Mouse (Mus musculus) kidney, embryonic 15.5 days (tissue): ENCODE measurements around the gene Ikzf1. TPM values are rescaled to one million over a fixed set of nuclear protein-coding genes. Genes with fewer than 3 reads are reported as not detected.

Experiments
- ATAC-seq: fragments of 200-750 bp; cut with Nextera tagmentation; replicated peaks from 2 replicates; pipeline ENCODE4 v1.8.0; 2017; ENCODE audit warnings: moderate TSS enrichment; ENCODE audit not compliant: low FRiP score
- H3K27ac ChIP-seq: fragments of 300-500 bp; sonication (generic); 2 replicates; pipeline ENCODE4 v1.5.1; 2015; ENCODE audit warnings: mild to moderate bottlenecking, inconsistent platforms
- H3K27me3 ChIP-seq: fragments of 300-500 bp; sonication (generic); 2 replicates; pipeline ENCODE4 v1.6.1; 2015; ENCODE audit warnings: inconsistent platforms
- H3K36me3 ChIP-seq: fragments of 300-500 bp; sonication (generic); 2 replicates; pipeline ENCODE4 v1.6.1; 2015; ENCODE audit warnings: inconsistent platforms
- H3K4me1 ChIP-seq: fragments of 300-500 bp; sonication (generic); 2 replicates; pipeline ENCODE4 v1.6.1; 2015; ENCODE audit warnings: inconsistent platforms
- H3K4me2 ChIP-seq: fragments of 300-500 bp; sonication (generic); 2 replicates; pipeline ENCODE4 v1.6.1; 2015; ENCODE audit warnings: moderate library complexity, mild to moderate bottlenecking, inconsistent platforms
- H3K4me3 ChIP-seq: fragments of 300-500 bp; sonication (generic); replicated peaks from 2 replicates; pipeline ENCODE4 v1.5.1; 2015; ENCODE audit warnings: mild to moderate bottlenecking, inconsistent platforms
- H3K9ac ChIP-seq: fragments of 300-500 bp; sonication (generic); 2 replicates; pipeline ENCODE4 v1.6.1; 2015; ENCODE audit warnings: mild to moderate bottlenecking, inconsistent platforms
- H3K9me3 ChIP-seq: fragments of 300-500 bp; sonication (generic); replicated peaks from 2 replicates; pipeline ENCODE4 v1.6.1; 2016; ENCODE audit warnings: inconsistent platforms
- WGBS: fragments of 180-500 bp; shearing (Covaris S2); methylation state at CpG from one replicate; pipeline ENCODE4 v1.1.7; 2015; ENCODE audit warnings: mixed read lengths; 5-methylcytosine and 5-hydroxymethylcytosine counted together
- polyA plus RNA-seq: library from polyadenylated mRNA; unstranded; fragments of >200 nt; fragmentation: Nextera tagmentation; extraction: Ambion mirVana; gene quantifications from 2 replicates; pipeline ENCODE4 v1.2.1, GENCODE M21; 2015

Ikzf1 gene
- polyA plus RNA-seq, 1 experiment from 2014 or later, result 1.3 TPM

DNA sequence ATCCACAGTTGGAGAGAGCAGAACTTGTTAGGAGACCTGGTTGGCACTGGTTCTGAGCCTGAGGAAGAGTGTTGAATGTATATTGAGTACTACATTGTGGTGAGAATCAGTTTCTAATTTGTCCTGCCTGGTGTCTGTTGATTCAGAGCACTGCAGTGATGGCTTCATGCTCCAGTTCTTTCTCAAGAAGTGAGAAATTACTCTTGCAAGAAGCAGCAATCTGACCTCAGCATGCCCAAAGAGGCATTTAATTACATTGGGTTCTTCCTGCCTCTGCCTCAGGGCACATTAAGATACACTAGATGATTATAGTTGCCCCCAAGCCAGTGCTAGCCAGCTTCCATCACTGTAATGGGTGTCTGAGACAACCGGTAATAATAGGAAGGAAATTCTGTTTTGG, 74.1 kb downstream of the Ikzf1 start:
- ATAC-seq, result no peak

DNA sequence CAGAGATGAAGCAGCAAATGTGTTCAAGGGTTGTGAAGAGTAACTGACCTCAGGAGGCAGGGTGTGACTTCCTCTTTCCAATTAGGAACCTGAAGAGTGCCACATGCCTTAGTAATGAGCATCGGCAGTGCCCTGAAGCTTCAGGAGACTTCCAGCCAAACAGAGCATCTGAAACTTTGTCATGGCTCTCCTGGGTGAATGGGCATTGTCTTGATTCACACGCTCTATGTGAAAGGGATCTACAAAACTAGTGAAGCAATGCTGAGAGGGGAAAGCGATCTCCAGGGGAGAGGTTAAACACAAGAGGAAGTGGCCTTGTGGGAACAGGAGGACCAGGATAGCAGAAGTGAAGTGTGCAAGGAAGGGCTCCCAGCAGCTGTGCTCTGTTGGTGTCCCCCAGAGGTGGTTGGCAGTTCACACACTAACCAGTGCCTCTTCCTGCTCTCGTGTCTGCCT, 78.4 kb downstream of the Ikzf1 start:
- WGBS, result 74% methylated on average over 4 of the region's 4 CpGs

More for the DNA sequence above, 74.1 kb downstream of the Ikzf1 start:
- no peak overlapping the region for H3K9ac ChIP-seq
- H3K4me1 ChIP-seq, result no peaks in the 10 kb centered on the region
- H3K4me3 ChIP-seq, result no peak overlapping the region
- H3K27me3 ChIP-seq, result no peaks in the 10 kb centered on the region
- no peaks in the 10 kb centered on the region for H3K9me3 ChIP-seq
- H3K27ac ChIP-seq, result no peak overlapping the region
- 86% methylated on average over 1 of the region's 1 CpGs for WGBS
- no peaks in the 10 kb centered on the region for H3K36me3 ChIP-seq
- H3K4me2 ChIP-seq, result no peak overlapping the region

DNA sequence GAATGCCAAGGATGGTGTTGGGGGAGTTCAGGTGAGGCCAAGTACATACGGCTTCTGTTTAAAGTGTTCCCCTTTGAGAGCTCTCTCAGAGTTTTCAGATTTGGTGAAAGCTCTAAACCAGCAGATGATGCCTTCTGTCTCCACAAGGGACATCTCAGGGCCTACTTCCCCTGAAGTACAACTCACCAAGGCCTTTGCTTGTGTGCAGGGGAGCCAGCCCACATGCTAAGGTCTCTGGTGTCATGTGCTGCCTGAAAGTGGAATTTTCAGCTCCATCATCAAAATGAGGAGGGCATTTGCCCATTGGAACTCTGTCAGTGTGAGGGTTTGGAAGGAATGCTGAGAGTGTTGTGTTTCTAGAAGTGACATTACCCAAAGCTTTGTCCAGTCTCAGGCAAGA, 80.6 kb downstream of the Ikzf1 start:
- no peaks in the 10 kb centered on the region for H3K9me3 ChIP-seq
- ATAC-seq, result no peak
- no peak overlapping the region for H3K27ac ChIP-seq
- H3K4me2 ChIP-seq, result no peak overlapping the region
- no peak overlapping the region for H3K4me3 ChIP-seq
- WGBS, result 77% methylated on average over 1 of the region's 1 CpGs
- H3K4me1 ChIP-seq, result no peaks in the 10 kb centered on the region
- no peaks in the 10 kb centered on the region for H3K27me3 ChIP-seq
- H3K36me3 ChIP-seq, result no peaks in the 10 kb centered on the region
- no peak overlapping the region for H3K9ac ChIP-seq

More for the DNA sequence above, 78.4 kb downstream of the Ikzf1 start:
- Histone ChIP-seq H3K27me3 (no peaks in the 10 kb centered on the region), H3K4me3 (no peak overlapping the region), H3K4me1 (no peaks in the 10 kb centered on the region), H3K4me2 (no peak overlapping the region), H3K9me3 (no peaks in the 10 kb centered on the region), H3K36me3 (no peaks in the 10 kb centered on the region), H3K27ac (no peak overlapping the region), H3K9ac (no peak overlapping the region)
- ATAC-seq, result no peak

DNA sequence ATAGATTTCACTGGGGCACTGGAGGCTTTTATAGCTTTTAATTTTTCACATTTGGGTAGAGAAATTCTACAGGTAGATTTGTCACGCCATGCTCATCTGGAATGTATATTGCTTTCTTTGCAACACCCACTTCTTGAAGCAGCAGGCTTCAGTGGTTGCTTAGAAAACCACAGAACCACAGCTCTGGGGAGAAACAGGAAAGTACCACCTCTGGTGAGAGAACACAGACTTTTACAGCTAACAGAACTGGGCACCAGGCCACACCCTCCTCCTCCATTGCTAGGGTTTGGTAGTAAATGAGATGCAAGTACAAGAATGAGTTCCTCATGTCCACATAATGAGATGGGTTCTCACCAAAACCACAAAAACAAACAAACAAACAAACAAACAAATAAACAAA, 81.3 kb downstream of the Ikzf1 start:
- H3K36me3 ChIP-seq, result no peaks in the 10 kb centered on the region
- H3K4me1 ChIP-seq, result no peaks in the 10 kb centered on the region
- no peak for ATAC-seq
- no peaks in the 10 kb centered on the region for H3K9me3 ChIP-seq
- no peak overlapping the region for H3K9ac ChIP-seq
- no peak overlapping the region for H3K4me2 ChIP-seq
- H3K27ac ChIP-seq, result no peak overlapping the region
- no peaks in the 10 kb centered on the region for H3K27me3 ChIP-seq
- H3K4me3 ChIP-seq, result no peak overlapping the region
- 89% methylated on average over 1 of the region's 1 CpGs for WGBS

DNA sequence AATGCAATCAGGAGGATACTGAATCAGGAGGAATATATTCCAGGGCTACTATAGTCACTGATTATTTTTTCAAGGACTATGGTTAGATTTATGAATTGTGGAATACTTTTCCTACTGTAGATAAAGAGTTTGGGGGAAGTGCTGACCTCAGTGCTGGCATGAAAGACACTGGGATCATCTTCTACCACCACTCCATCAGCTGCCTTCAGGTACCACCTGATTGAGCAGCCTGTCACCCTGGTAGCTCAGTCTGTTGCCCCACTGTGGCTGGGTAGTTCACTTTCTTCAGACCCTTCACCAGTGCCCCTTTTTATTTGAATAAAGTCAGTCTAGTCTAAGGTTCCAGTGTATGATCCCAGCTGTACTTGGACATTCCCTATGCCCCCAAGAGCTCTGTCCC, 81.9 kb downstream of the Ikzf1 start:
- no peak overlapping the region for H3K4me2 ChIP-seq
- no peaks in the 10 kb centered on the region for H3K36me3 ChIP-seq
- no peak for ATAC-seq
- H3K27me3 ChIP-seq, result no peaks in the 10 kb centered on the region
- H3K4me1 ChIP-seq, result no peaks in the 10 kb centered on the region
- H3K4me3 ChIP-seq, result no peak overlapping the region
- no peak overlapping the region for H3K27ac ChIP-seq
- H3K9ac ChIP-seq, result no peak overlapping the region
- H3K9me3 ChIP-seq, result no peaks in the 10 kb centered on the region

DNA sequence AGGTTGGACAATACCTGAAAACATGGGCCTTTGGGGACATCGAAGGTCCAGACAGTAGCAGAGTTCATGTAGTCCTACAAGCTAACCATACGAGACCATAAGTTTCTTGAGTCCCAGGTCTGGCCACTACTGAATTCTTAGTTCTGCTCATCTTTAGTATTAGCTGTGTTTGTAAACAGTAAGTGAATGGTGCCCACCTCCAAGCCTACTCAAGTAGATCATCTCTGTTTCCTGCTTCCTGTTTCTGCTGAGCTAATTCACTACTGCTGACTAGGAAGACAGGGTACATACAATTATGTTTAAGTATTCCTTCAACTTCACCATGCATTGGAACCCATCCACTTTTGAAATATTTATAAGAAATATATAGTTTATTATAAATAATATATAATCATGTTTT, 83.3 kb downstream of the Ikzf1 start:
- no peak for ATAC-seq

DNA sequence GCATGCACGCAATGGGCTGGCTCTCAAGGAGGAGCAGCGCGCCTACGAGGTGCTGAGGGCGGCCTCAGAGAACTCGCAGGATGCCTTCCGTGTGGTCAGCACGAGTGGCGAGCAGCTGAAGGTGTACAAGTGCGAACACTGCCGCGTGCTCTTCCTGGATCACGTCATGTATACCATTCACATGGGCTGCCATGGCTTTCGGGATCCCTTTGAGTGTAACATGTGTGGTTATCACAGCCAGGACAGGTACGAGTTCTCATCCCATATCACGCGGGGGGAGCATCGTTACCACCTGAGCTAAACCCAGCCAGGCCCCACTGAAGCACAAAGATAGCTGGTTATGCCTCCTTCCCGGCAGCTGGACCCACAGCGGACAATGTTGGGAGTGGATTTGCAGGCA, 84.5 kb downstream of the Ikzf1 start:
- no peak overlapping the region for H3K9ac ChIP-seq
- H3K4me2 ChIP-seq, result no peak overlapping the region
- no peak overlapping the region for H3K27ac ChIP-seq
- no peaks in the 10 kb centered on the region for H3K27me3 ChIP-seq
- H3K9me3 ChIP-seq, result no peaks in the 10 kb centered on the region
- H3K4me1 ChIP-seq, result no peaks in the 10 kb centered on the region
- no peak overlapping the region for H3K4me3 ChIP-seq
- no peak for ATAC-seq
- no peaks in the 10 kb centered on the region for H3K36me3 ChIP-seq
- 94% methylated on average over 20 of the region's 20 CpGs for WGBS

More for the DNA sequence above, 83.3 kb downstream of the Ikzf1 start:
- Histone ChIP-seq H3K9me3 (no peaks in the 10 kb centered on the region), H3K9ac (no peak overlapping the region), H3K27me3 (no peaks in the 10 kb centered on the region), H3K4me3 (no peak overlapping the region), H3K4me1 (no peaks in the 10 kb centered on the region), H3K36me3 (no peaks in the 10 kb centered on the region), H3K4me2 (no peak overlapping the region), H3K27ac (no peak overlapping the region)
- WGBS, result 87% methylated on average over 2 of the region's 2 CpGs

DNA sequence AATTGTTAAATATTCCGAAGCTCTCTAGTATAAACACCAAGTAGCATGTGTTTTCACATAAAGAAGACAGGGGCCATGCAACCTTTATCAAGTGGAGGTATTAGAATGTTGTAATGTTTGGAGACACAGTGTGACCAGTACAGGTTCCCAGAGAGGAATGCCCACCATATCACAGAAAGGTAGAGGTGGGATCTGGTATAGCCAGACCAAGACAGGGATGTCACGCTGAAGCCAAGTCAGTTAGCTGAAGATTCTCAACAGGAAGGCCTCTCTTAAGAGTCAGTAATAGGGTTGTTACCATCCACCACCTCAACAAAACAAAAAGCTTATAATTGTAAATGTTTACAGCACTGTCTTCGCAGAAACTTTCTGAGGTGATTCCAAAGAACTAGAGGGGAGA, 85.9 kb downstream of the Ikzf1 start:
- ATAC-seq, result no peak
- Histone ChIP-seq H3K9ac (no peak overlapping the region), H3K4me2 (no peak overlapping the region), H3K9me3 (no peaks in the 10 kb centered on the region), H3K27ac (no peak overlapping the region), H3K4me3 (no peak overlapping the region), H3K4me1 (no peaks in the 10 kb centered on the region), H3K36me3 (no peaks in the 10 kb centered on the region), H3K27me3 (no peaks in the 10 kb centered on the region)
- 82% methylated on average over 3 of the region's 3 CpGs for WGBS

DNA sequence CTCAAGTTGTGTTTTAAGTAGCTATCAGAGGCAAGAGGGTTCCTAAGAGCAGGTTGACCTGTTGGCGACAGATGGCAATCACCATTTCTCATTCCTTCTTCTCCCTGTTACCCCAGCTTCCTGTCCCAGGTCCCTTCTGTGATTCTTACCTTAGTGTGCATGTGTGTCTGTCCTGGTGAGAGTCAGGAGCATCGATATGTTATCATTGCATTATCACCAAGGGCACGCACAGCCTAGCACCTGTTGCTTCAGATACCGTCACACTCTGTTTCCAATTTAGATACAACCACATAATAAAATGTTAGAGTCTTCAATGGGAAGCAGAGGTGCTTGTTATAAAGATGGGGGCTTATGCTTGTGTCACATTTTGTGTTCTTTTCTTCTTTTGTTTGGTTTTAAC, 87.4 kb downstream of the Ikzf1 start:
- no peak overlapping the region for H3K27ac ChIP-seq
- ATAC-seq, result no peak
- no peaks in the 10 kb centered on the region for H3K9me3 ChIP-seq
- H3K4me2 ChIP-seq, result no peak overlapping the region
- 92% methylated on average over 4 of the region's 4 CpGs for WGBS
- no peaks in the 10 kb centered on the region for H3K36me3 ChIP-seq
- H3K4me3 ChIP-seq, result no peak overlapping the region
- H3K27me3 ChIP-seq, result no peaks in the 10 kb centered on the region
- no peak overlapping the region for H3K9ac ChIP-seq
- no peaks in the 10 kb centered on the region for H3K4me1 ChIP-seq

DNA sequence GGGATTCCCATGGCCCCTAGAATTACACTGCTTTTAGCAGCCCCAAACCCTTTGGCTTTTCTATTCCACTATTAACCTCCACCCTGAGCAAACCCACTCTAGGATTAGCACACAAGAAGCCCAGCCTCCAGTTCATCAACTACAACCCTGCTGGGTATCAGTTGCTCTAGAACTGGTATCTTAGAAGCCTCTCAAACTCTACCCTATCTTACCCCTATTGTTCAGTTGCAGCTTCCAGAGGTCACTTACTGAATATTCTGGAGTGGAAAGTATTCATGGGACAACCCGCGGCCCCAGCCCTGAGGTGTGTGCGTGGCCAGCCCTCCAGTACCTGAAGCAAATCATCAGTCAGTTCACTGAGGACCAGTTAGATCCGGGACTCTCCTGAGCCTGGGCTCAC, 89.6 kb downstream of the Ikzf1 start:
- H3K4me3 ChIP-seq, result no peak overlapping the region
- ATAC-seq, result no peak
- 96% methylated on average over 4 of the region's 4 CpGs for whole genome bisulfite sequencing

DNA sequence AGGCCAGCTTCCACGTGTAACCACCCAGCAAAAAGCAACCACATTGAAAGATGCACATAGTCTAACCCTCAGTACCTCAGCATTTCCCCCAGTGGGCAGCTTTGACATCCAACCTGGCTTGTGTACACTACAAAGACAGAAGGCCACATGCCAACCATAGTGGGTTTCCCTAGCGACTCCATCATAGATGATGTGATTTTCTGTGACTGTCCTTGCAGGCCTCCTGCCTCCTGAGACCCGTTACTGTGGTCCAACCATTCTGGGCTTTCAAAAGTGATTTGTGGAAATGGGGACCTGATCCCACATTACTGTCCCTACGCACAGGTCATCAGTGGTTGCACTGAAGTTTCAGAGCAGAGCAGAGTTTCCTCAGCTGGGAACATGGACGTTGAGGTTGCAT, 90.1 kb downstream of the Ikzf1 start:
- no peak overlapping the region for H3K4me3 ChIP-seq
- no peak for ATAC-seq
- H3K9ac ChIP-seq, result no peak overlapping the region
- no peaks in the 10 kb centered on the region for H3K4me1 ChIP-seq
- H3K4me2 ChIP-seq, result no peak overlapping the region
- 88% methylated on average over 5 of the region's 5 CpGs for WGBS
- H3K9me3 ChIP-seq, result no peaks in the 10 kb centered on the region
- no peaks in the 10 kb centered on the region for H3K36me3 ChIP-seq
- no peak overlapping the region for H3K27ac ChIP-seq
- no peaks in the 10 kb centered on the region for H3K27me3 ChIP-seq

More for the DNA sequence above, 89.6 kb downstream of the Ikzf1 start:
- H3K27me3 ChIP-seq, result no peaks in the 10 kb centered on the region
- H3K4me1 ChIP-seq, result no peaks in the 10 kb centered on the region
- H3K27ac ChIP-seq, result no peak overlapping the region
- no peaks in the 10 kb centered on the region for H3K36me3 ChIP-seq
- no peaks in the 10 kb centered on the region for H3K9me3 ChIP-seq
- no peak overlapping the region for H3K4me2 ChIP-seq
- no peak overlapping the region for H3K9ac ChIP-seq

DNA sequence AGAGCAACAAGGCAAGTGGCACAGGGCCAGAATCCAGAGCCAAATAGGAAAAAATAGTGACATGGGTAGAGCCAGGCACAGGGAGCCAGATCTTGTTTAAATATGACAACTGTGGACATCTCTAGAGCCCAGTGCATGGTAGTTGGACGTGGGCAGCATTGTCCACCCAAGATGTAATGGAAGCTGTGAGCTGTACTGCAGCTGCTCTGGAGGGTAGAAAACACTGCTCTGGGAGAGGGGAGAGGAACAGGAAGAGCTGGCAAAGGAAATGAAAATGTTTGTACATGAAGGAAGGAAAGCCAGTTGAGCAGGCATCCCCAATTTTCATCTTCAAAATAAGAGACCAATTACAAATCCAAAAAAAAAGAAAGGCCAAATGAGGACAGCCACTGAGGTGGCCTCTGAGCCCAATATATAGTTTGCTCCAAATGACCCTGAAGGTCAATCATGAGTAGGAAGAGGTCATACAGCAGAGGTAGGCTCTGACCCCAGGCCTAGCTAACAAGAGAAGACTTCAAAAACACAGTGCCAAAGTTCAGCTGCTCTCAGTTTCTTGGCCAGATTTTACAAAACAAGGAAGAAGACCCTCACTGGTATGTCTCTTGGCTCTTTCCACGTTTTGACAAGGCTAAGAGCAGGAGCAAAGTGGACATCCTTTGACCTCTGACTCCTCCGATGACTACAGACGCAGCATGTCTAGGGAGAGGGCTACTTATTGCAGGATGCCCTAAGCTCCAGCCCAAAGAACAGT, 91.4 kb downstream of the Ikzf1 start:
- H3K9me3 ChIP-seq, result no peaks in the 10 kb centered on the region
- H3K9ac ChIP-seq, result no peak overlapping the region
- ATAC-seq, result no peak
- H3K4me1 ChIP-seq, result no peaks in the 10 kb centered on the region
- no peak overlapping the region for H3K4me3 ChIP-seq
- 73% methylated on average over 4 of the region's 4 CpGs for WGBS
- H3K27me3 ChIP-seq, result no peaks in the 10 kb centered on the region
- no peak overlapping the region for H3K4me2 ChIP-seq
- no peak overlapping the region for H3K27ac ChIP-seq
- H3K36me3 ChIP-seq, result no peaks in the 10 kb centered on the region

DNA sequence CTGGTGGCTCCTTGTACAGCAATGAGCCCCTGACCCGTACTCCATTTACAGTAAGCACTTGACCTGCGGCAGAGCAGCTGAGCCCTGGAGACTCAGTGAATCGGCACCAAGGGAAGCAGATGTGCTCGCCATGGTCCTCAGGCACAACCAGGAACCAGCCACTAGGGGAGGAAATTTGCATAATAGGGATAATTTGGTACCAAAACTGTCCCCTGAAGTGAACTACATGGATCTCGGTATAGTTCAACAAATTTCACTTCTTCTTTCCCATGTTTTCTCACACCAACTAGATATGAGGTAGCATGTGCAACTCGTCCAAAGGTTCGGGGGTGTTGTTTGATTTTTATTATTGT, 92.0 kb downstream of the Ikzf1 start:
- no peaks in the 10 kb centered on the region for H3K36me3 ChIP-seq
- no peak overlapping the region for H3K4me2 ChIP-seq
- no peak overlapping the region for H3K27ac ChIP-seq
- no peak overlapping the region for H3K9ac ChIP-seq
- H3K9me3 ChIP-seq, result no peaks in the 10 kb centered on the region
- H3K4me3 ChIP-seq, result no peak overlapping the region
- H3K4me1 ChIP-seq, result no peaks in the 10 kb centered on the region
- no peak for ATAC-seq
- H3K27me3 ChIP-seq, result no peaks in the 10 kb centered on the region
- WGBS, result 78% methylated on average over 7 of the region's 7 CpGs
